Mouse (Mus musculus) intestine, embryonic 16.5 days (tissue): ENCODE measurements around the gene Gpr25. TPM values are rescaled to one million over a fixed set of nuclear protein-coding genes. Genes with fewer than 3 reads are reported as not detected.

ENCODE experiments used
- ATAC-seq: fragments of 200-750 bp; cut with Nextera tagmentation; 2 replicates; pipeline ENCODE4 v1.8.0; 2017; ENCODE audit warnings: moderate TSS enrichment, moderate library complexity
- H3K27ac ChIP-seq: fragments of 300-500 bp; sonication (generic); 2 replicates; pipeline ENCODE4 v1.5.1; 2014; ENCODE audit warnings: mild to moderate bottlenecking, low read length
- H3K27me3 ChIP-seq: fragments of 300-500 bp; sonication (generic); replicated peaks from 2 replicates; pipeline ENCODE4 v1.6.1; 2014; ENCODE audit warnings: low read length, control low read depth, mixed read lengths; ENCODE audit not compliant: control insufficient read depth, insufficient read depth
- H3K36me3 ChIP-seq: fragments of 300-500 bp; sonication (generic); 2 replicates; pipeline ENCODE4 v1.6.1; 2014; ENCODE audit warnings: low read length, control low read depth; ENCODE audit not compliant: control insufficient read depth, insufficient read depth
- H3K4me1 ChIP-seq: fragments of 300-500 bp; sonication (generic); 2 replicates; pipeline ENCODE4 v1.6.1; 2014; ENCODE audit warnings: low read length, control low read depth, mixed read lengths; ENCODE audit not compliant: control insufficient read depth, insufficient read depth
- H3K4me2 ChIP-seq: fragments of 300-500 bp; sonication (generic); 2 replicates; pipeline ENCODE4 v1.6.1; 2014; ENCODE audit warnings: low read depth, low read length, control low read depth
- H3K4me3 ChIP-seq: fragments of 300-500 bp; sonication (generic); 2 replicates; pipeline ENCODE4 v1.5.1; 2014; ENCODE audit warnings: mild to moderate bottlenecking, low read length
- H3K9ac ChIP-seq: fragments of 300-500 bp; sonication (generic); 2 replicates; pipeline ENCODE4 v1.6.1; 2014; ENCODE audit warnings: low read depth, low read length
- H3K9me3 ChIP-seq: fragments of 300-500 bp; sonication (generic); 2 replicates; pipeline ENCODE4 v1.6.1; 2016; ENCODE audit warnings: low read length, control low read depth; ENCODE audit not compliant: control insufficient read depth
- WGBS: fragments of 180-500 bp; shearing (Covaris S2); extraction: QIAGEN DNeasy Blood & Tissue Kit; methylation state at CpG from one replicate; pipeline ENCODE4 v1.1.7; 2014; 5-methylcytosine and 5-hydroxymethylcytosine counted together
- polyA plus RNA-seq: library from polyadenylated mRNA; unstranded; fragments of >200 nt; fragmentation: Nextera tagmentation; extraction: Ambion mirVana; gene quantifications from 2 replicates; pipeline ENCODE4 v1.2.1, GENCODE M21; 2015

Gpr25 gene
- polyA plus RNA-seq, 1 experiment from 2014 or later: not detected

GRCm38 (mm10) chr1:136229040-136229373 lies 31.7 kb downstream of the Gpr25 start:
- no peaks in the 10 kb centered on the region for H3K27me3 ChIP-seq
- no peaks in the 10 kb centered on the region for H3K9me3 ChIP-seq
- H3K4me1 ChIP-seq: peaks cover 56% of the 10 kb centered on the region
- peak overlapping the region; percentile 97 for H3K27ac ChIP-seq
- peak overlapping the region; percentile 69 for H3K9ac ChIP-seq
- H3K36me3 ChIP-seq: peaks cover 9% of the 10 kb centered on the region
- peak overlapping the region; percentile 68 for H3K4me3 ChIP-seq
- 29% methylated on average over 6 of the region's 6 CpGs for WGBS
- ATAC-seq: peak; percentile 40
- peak overlapping the region; percentile 88 for H3K4me2 ChIP-seq

DNA sequence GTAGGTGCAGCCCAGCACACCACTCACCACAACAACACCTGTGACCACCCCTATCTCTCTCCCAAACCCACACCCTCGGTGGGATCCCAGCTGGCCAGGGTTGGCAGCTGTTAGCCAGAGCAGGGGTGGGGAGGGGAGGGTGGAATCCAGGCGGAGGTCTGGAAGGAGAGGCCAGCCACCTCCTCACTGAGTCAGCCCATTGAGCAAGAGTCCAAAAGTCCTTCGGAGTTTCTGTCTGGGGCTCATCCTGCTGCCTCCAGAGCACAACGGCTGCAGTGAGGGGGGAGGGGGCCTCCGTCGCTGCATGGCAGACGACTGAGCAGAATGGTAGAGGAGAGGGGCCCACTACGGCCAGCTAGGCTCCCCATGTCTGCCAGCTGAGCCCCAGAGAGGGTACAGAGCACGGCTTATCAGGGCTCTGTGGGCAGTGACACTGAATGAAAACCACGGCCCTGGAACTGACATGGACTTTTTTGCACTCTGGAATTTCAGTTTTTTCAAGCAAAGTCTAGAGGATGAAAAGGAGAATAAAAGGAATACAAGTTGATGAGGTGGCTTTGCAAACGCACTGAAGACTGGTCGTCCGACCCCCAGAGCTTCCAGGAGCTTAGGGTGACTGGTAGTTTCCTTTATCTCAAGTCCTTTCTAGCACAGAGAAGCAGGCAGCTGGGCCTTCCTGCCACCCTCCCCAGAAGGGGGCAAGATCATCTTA lies 32.2 kb downstream of the Gpr25 start:
- Histone ChIP-seq H3K27ac (peak overlapping the region; percentile 97), H3K9ac (peak overlapping the region; percentile 69), H3K4me3 (peak overlapping the region; percentile 68), H3K4me2 (peak overlapping the region; percentile 88), H3K9me3 (no peaks in the 10 kb centered on the region), H3K27me3 (no peaks in the 10 kb centered on the region), H3K4me1 (peaks cover 60% of the 10 kb centered on the region), H3K36me3 (peaks cover 10% of the 10 kb centered on the region)
- peak; percentile 77 for ATAC-seq
- WGBS: 10% methylated on average over 13 of the region's 13 CpGs

- Histone ChIP-seq H3K4me3 (peak overlapping the region; percentile 25), H3K27ac (peak overlapping the region; percentile 97), H3K9ac (peak overlapping the region; percentile 69; the same call in 1 of the 2 replicates), H3K36me3 (peaks cover 10% of the 10 kb centered on the region), H3K4me2 (peak overlapping the region; percentile 88), H3K4me1 (peaks cover 62% of the 10 kb centered on the region), H3K9me3 (no peaks in the 10 kb centered on the region), H3K27me3 (no peaks in the 10 kb centered on the region)
- 41% methylated on average over 4 of the region's 4 CpGs for WGBS
- peak; percentile 2; the same call in 1 of the 2 replicates for ATAC-seq
Observed at GRCm38 (mm10) chr1:136227870-136228269, 32.8 kb downstream of the Gpr25 start.

GRCm38 (mm10) chr1:136226626-136227025 lies 34.0 kb downstream of the Gpr25 start:
- no peaks in the 10 kb centered on the region for H3K27me3 ChIP-seq
- WGBS: 87% methylated on average over 8 of the region's 8 CpGs
- H3K36me3 ChIP-seq: peaks cover 10% of the 10 kb centered on the region
- peaks cover 61% of the 10 kb centered on the region for H3K4me1 ChIP-seq
- H3K9ac ChIP-seq: no peak overlapping the region
- ATAC-seq: no peak
- 0 out of 2 replicates have a peak overlapping the region, but pooled peaks have one; percentile 18 for H3K4me2 ChIP-seq
- H3K27ac ChIP-seq: no peak overlapping the region
- no peak overlapping the region for H3K4me3 ChIP-seq
- H3K9me3 ChIP-seq: no peaks in the 10 kb centered on the region

GRCm38 (mm10) chr1:136225846-136226245 lies 34.8 kb downstream of the Gpr25 start:
- peaks cover 10% of the 10 kb centered on the region for H3K36me3 ChIP-seq
- no peak for ATAC-seq

GRCm38 (mm10) chr1:136223758-136224342 lies 36.8 kb downstream of the Gpr25 start:
- no peak for ATAC-seq

More at GRCm38 (mm10) chr1:136225846-136226245, 34.8 kb downstream of the Gpr25 start:
- H3K9ac ChIP-seq: no peak overlapping the region
- no peaks in the 10 kb centered on the region for H3K27me3 ChIP-seq
- no peak overlapping the region for H3K4me3 ChIP-seq
- H3K4me2 ChIP-seq: no peak overlapping the region
- H3K27ac ChIP-seq: no peak overlapping the region
- H3K9me3 ChIP-seq: no peaks in the 10 kb centered on the region
- 94% methylated on average over 8 of the region's 8 CpGs for WGBS
- peaks cover 58% of the 10 kb centered on the region for H3K4me1 ChIP-seq

DNA sequence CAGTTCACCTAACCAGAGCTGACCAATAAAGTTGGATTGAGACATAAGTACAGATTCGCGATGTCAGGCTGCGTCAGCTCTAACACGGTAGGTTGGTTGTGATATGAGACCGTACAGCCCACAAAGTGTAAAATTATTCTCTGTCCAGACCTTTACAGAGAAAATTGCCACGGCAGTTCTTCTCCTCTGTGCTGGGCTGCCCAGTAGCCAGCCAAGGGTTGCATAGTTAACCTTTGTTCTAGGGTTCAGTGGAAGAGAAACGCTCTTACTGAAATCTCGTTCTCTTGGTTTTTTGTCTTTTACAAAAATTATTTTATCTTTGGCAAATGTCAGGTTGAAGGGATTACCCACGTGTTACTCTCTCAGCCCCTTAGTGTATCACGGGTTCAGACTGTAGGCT lies 38.3 kb downstream of the Gpr25 start:
- no peak for ATAC-seq
- Histone ChIP-seq H3K9me3 (no peaks in the 10 kb centered on the region), H3K27me3 (no peaks in the 10 kb centered on the region), H3K9ac (no peak overlapping the region), H3K4me2 (no peak overlapping the region), H3K4me3 (no peak overlapping the region), H3K4me1 (peaks cover 49% of the 10 kb centered on the region), H3K27ac (peak overlapping the region; percentile 39), H3K36me3 (peaks cover 20% of the 10 kb centered on the region)
- 64% methylated on average over 10 of the region's 10 CpGs for WGBS

More at GRCm38 (mm10) chr1:136223758-136224342, 36.8 kb downstream of the Gpr25 start:
- Histone ChIP-seq H3K36me3 (peaks cover 10% of the 10 kb centered on the region), H3K4me1 (peaks cover 62% of the 10 kb centered on the region), H3K9me3 (no peaks in the 10 kb centered on the region), H3K4me3 (no peak overlapping the region), H3K4me2 (no peak overlapping the region), H3K27ac (peak overlapping the region; percentile 53), H3K27me3 (no peaks in the 10 kb centered on the region), H3K9ac (no peak overlapping the region)
- 86% methylated on average over 10 of the region's 10 CpGs for WGBS

- ATAC-seq: peak; percentile 91
- Histone ChIP-seq H3K4me2 (peak overlapping the region; percentile 52), H3K4me1 (peaks cover 36% of the 10 kb centered on the region), H3K27me3 (no peaks in the 10 kb centered on the region), H3K4me3 (peak overlapping the region; percentile 36), H3K9me3 (no peaks in the 10 kb centered on the region), H3K27ac (peak overlapping the region; percentile 97), H3K9ac (peak overlapping the region; percentile 64), H3K36me3 (peaks cover 24% of the 10 kb centered on the region)
- 47% methylated on average over 10 of the region's 10 CpGs for WGBS
Observed at GRCm38 (mm10) chr1:136220037-136220871, 40.4 kb downstream of the Gpr25 start.

- Histone ChIP-seq H3K4me2 (no peak overlapping the region), H3K27me3 (no peaks in the 10 kb centered on the region), H3K9me3 (no peaks in the 10 kb centered on the region), H3K4me1 (no peaks in the 10 kb centered on the region), H3K4me3 (no peak overlapping the region), H3K36me3 (peaks cover 14% of the 10 kb centered on the region), H3K27ac (no peak overlapping the region), H3K9ac (no peak overlapping the region)
- ATAC-seq: no peak
- 82% methylated on average over 15 of the region's 15 CpGs for WGBS
Observed at GRCm38 (mm10) chr1:136214304-136214703, 46.4 kb downstream of the Gpr25 start.
